Mouse (Mus musculus): ENCODE results near the gene Gatm. TPM values are rescaled to one million over a fixed set of nuclear protein-coding genes. Genes with fewer than 3 reads are reported as not detected.

Gene Gatm
- polyA plus RNA-seq, 1 experiment = 5.9 TPM

DNA sequence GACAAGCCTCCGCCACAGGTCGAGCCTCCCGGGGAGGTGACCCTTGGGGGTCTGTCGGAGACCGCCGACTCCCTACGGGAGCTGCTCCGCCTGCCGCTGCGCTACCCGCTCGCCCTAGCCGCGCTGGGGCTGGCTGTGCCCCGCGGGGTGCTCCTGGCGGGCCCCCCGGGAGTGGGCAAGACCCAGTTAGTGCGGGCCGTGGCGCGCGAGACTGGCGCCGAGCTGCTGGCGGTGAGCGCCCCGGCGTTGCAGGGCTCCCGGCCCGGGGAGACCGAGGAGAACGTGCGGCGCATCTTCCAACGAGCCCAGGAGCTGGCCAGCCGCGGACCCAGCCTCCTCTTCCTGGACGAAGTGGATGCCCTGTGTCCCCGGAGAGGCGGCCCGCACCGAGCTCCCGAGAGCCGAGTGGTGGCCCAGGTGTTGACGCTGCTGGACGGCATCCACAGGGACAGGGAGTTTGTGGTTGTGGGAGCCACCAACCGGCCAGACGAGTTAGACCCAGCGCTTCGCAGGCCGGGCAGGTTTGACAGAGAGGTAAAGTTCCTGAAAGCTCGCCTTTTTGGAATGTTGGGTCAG is 20.2 kb upstream of the Gatm start:
- peak overlapping the region; percentile 67 for H3K4me3 ChIP-seq (ENCODE audit: low read depth, low read length)
- peak overlapping the region; percentile 96 for H3K9ac ChIP-seq (ENCODE audit: low read depth, poor library complexity, severe bottlenecking)
- H3K4me1 ChIP-seq (ENCODE audit: control insufficient read depth, insufficient read depth, low read length) = no peaks in the 10 kb centered on the region
- no peaks in the 10 kb centered on the region for H3K27me3 ChIP-seq (ENCODE audit: control insufficient read depth, insufficient read depth, low read length, poor library complexity, severe bottlenecking)
- H3K36me3 ChIP-seq (ENCODE audit: control insufficient read depth, insufficient read depth, low read length, poor library complexity, severe bottlenecking) = peaks cover 3% of the 10 kb centered on the region; the same call in 1 of the 2 replicates
- H3K9me3 ChIP-seq (replicated peaks; ENCODE audit: control insufficient read depth, insufficient read depth, low read length, poor library complexity, severe bottlenecking) = no peaks in the 10 kb centered on the region
- TF ChIP-seq POLR2A (IDR thresholded peaks at IDR 0.05; ENCODE audit: insufficient read depth, low read length) (no peak), EP300 (IDR thresholded peaks at IDR 0.05; ENCODE audit: insufficient read depth, low read depth, low read length) (no peak), CTCF (IDR thresholded peaks at IDR 0.05; ENCODE audit: low read depth, low read length) (no peak)
- H3K27ac ChIP-seq (ENCODE audit: insufficient read depth, low read length) = no peak overlapping the region

DNA sequence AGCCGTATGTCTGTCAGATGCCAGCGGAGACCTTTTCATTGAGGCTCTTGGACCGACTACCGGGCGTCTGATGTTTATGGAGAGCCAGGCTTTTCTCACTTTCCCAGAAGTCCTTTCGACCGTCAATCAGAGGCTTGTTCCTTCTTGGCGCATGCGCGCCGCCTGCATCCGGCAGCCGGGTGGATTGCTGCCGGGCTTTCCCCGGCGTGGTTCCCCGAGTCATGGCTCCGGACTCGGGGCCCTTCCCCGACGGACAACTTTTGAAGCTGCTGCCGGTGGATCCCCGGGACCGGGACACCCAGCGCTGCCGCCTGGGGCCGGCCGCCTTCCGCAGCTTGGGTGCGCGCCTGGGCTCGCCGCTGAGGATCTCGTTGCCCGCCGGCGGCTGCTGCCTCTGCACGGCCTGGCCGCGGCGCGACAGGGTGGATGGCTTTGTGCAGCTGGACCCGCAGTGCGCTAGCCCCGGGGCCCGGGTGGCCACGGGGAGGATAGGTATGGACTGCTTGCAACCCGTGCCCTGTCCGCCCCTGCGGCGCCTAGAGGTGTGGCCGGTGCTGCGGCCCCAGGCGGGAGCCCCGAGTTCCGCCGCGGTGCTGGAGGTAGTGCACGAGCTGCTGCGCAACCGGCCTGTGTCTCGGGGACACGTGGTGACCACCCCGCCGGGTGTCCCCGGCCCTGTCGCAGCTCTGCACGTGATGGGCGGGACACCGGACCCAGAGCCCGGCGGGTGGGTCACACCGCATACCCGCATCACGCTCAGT is 19.5 kb upstream of the Gatm start:
- Histone ChIP-seq H3K9me3 (replicated peaks; ENCODE audit: control insufficient read depth, insufficient read depth, low read length, poor library complexity, severe bottlenecking) (no peaks in the 10 kb centered on the region), H3K9ac (ENCODE audit: low read depth, poor library complexity, severe bottlenecking) (peak overlapping the region; percentile 96), H3K4me1 (ENCODE audit: control insufficient read depth, insufficient read depth, low read length) (no peaks in the 10 kb centered on the region), H3K36me3 (ENCODE audit: control insufficient read depth, insufficient read depth, low read length, poor library complexity, severe bottlenecking) (peaks cover 3% of the 10 kb centered on the region; the same call in 1 of the 2 replicates), H3K27me3 (ENCODE audit: control insufficient read depth, insufficient read depth, low read length, poor library complexity, severe bottlenecking) (no peaks in the 10 kb centered on the region), H3K4me3 (ENCODE audit: low read depth, low read length) (peak overlapping the region; percentile 67), H3K27ac (ENCODE audit: insufficient read depth, low read length) (no peak overlapping the region)
- TF ChIP-seq CTCF (IDR thresholded peaks at IDR 0.05; ENCODE audit: low read depth, low read length) = no peak
- TF ChIP-seq POLR2A (IDR thresholded peaks at IDR 0.05; ENCODE audit: insufficient read depth, low read length) = no peak
- no peak for TF ChIP-seq EP300 (IDR thresholded peaks at IDR 0.05; ENCODE audit: insufficient read depth, low read depth, low read length)

- Histone ChIP-seq H3K9me3 (replicated peaks; ENCODE audit: control insufficient read depth, insufficient read depth, low read length, poor library complexity, severe bottlenecking) (no peaks in the 10 kb centered on the region), H3K4me3 (ENCODE audit: low read depth, low read length) (no peak overlapping the region), H3K4me1 (ENCODE audit: control insufficient read depth, insufficient read depth, low read length) (no peaks in the 10 kb centered on the region), H3K36me3 (ENCODE audit: control insufficient read depth, insufficient read depth, low read length, poor library complexity, severe bottlenecking) (peaks cover 3% of the 10 kb centered on the region; the same call in 1 of the 2 replicates), H3K27ac (ENCODE audit: insufficient read depth, low read length) (no peak overlapping the region), H3K9ac (ENCODE audit: low read depth, poor library complexity, severe bottlenecking) (peak overlapping the region; percentile 96), H3K27me3 (ENCODE audit: control insufficient read depth, insufficient read depth, low read length, poor library complexity, severe bottlenecking) (no peaks in the 10 kb centered on the region)
- TF ChIP-seq CTCF (IDR thresholded peaks at IDR 0.05; ENCODE audit: low read depth, low read length) (no peak), EP300 (IDR thresholded peaks at IDR 0.05; ENCODE audit: insufficient read depth, low read depth, low read length) (no peak), POLR2A (IDR thresholded peaks at IDR 0.05; ENCODE audit: insufficient read depth, low read length) (no peak)
Measured at GRCm38 (mm10) chr2:122629871-122630270, 18.8 kb upstream of the Gatm start.

GRCm38 (mm10) chr2:122628976-122629375 is 17.9 kb upstream of the Gatm start:
- no peak overlapping the region for H3K4me3 ChIP-seq (ENCODE audit: low read depth, low read length)
- no peak overlapping the region for H3K27ac ChIP-seq (ENCODE audit: insufficient read depth, low read length)
- no peak overlapping the region for H3K9ac ChIP-seq (ENCODE audit: low read depth, poor library complexity, severe bottlenecking)
- no peaks in the 10 kb centered on the region for H3K4me1 ChIP-seq (ENCODE audit: control insufficient read depth, insufficient read depth, low read length)
- no peaks in the 10 kb centered on the region for H3K9me3 ChIP-seq (replicated peaks; ENCODE audit: control insufficient read depth, insufficient read depth, low read length, poor library complexity, severe bottlenecking)
- H3K36me3 ChIP-seq (ENCODE audit: control insufficient read depth, insufficient read depth, low read length, poor library complexity, severe bottlenecking) = peaks cover 3% of the 10 kb centered on the region; the same call in 1 of the 2 replicates
- TF ChIP-seq POLR2A (IDR thresholded peaks at IDR 0.05; ENCODE audit: insufficient read depth, low read length) = no peak
- peak; percentile 64 for TF ChIP-seq CTCF (IDR thresholded peaks at IDR 0.05; ENCODE audit: low read depth, low read length)
- H3K27me3 ChIP-seq (ENCODE audit: control insufficient read depth, insufficient read depth, low read length, poor library complexity, severe bottlenecking) = no peaks in the 10 kb centered on the region

DNA sequence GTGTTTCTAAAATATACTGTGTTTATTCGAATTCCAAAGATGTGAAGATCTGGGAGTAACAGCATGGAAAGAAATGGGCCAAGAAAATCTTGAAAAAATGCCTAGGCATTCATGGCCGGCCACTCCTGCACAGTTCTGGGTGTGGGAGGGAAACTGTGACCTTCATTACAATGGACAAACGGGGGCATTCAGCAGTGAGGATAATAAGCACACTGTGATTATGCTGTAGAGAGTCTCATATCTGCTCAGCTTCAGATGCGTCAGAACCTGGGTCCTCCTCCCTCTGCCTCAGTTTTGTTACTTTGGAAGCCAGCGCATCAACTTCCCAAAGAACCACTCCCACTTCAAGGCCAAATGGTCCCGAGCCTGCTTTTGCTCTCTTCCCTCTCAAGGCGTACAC is 14.8 kb upstream of the Gatm start:
- Histone ChIP-seq H3K27me3 (ENCODE audit: control insufficient read depth, insufficient read depth, low read length, poor library complexity, severe bottlenecking) (no peaks in the 10 kb centered on the region), H3K9ac (ENCODE audit: low read depth, poor library complexity, severe bottlenecking) (no peak overlapping the region), H3K4me1 (ENCODE audit: control insufficient read depth, insufficient read depth, low read length) (no peaks in the 10 kb centered on the region), H3K27ac (ENCODE audit: insufficient read depth, low read length) (no peak overlapping the region), H3K36me3 (ENCODE audit: control insufficient read depth, insufficient read depth, low read length, poor library complexity, severe bottlenecking) (no peaks in the 10 kb centered on the region), H3K4me3 (ENCODE audit: low read depth, low read length) (no peak overlapping the region), H3K9me3 (replicated peaks; ENCODE audit: control insufficient read depth, insufficient read depth, low read length, poor library complexity, severe bottlenecking) (no peaks in the 10 kb centered on the region)
- TF ChIP-seq CTCF (IDR thresholded peaks at IDR 0.05; ENCODE audit: low read depth, low read length) (no peak), POLR2A (IDR thresholded peaks at IDR 0.05; ENCODE audit: insufficient read depth, low read length) (no peak), EP300 (IDR thresholded peaks at IDR 0.05; ENCODE audit: insufficient read depth, low read depth, low read length) (no peak)

All from ES-Bruce4 (cell line).